ENCODE assay signal across 24 mouse cellular contexts in the genomic region with DNA sequence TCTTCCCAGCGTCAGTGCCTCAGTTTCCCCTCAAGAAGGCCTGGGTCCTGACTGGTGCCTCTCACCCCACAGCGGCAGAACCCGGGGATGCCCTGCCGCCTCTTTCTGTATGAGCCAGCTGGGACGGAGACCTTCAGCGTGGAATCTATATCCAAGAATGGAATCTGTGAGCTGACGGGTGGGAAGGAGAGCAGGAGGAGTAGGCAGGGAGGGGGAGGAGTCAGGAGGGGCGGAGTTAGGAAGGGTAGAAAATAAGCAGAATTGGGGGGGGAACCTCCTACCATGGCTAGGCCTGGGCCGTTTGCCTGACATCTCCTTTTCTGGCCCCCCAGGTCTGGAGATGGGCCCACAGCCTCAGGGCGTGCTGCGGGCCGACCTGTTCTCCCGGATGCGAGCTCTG. TPM values are rescaled to one million over a fixed set of nuclear protein-coding genes. Genes with fewer than 3 reads are reported as not detected.
"Had no signal": no experiment of that assay in that cellular context is flagged by ENCODE, and none has a peak within 500 bp of the region (broad histone marks: within the 10 kb centered on the region; RNA-seq: fewer than 3 reads in every experiment).

No protein-coding gene starts in this region.

- H3K4me3 ChIP-seq: lung, embryonic 15.5 days; midbrain, embryonic 10.5 days; midbrain, embryonic 12.5 days; myocyte; neural tube, embryonic 13.5 days; neural tube, embryonic 15.5 days; stomach, embryonic 15.5 days had no signal

- H3K36me3 ChIP-seq: lung, embryonic 15.5 days; midbrain, embryonic 10.5 days; midbrain, embryonic 12.5 days; neural tube, embryonic 13.5 days; neural tube, embryonic 15.5 days; stomach, embryonic 15.5 days had no signal

- DNase-seq: lung, adult 18-20 months; lung, postnatal 4 days; midbrain, embryonic 14.5 days; retina, postnatal 1 day; right cerebral cortex, adult 18-20 months; thymus, adult 2 months; thymus, postnatal 25 days; thymus, postnatal 4 days had no signal

- H3K27ac ChIP-seq: lung, embryonic 15.5 days; midbrain, embryonic 10.5 days; midbrain, embryonic 12.5 days; neural tube, embryonic 13.5 days; neural tube, embryonic 15.5 days; stomach, embryonic 15.5 days; stomach, postnatal 0 days had no signal

- H3K27me3 ChIP-seq: lung, embryonic 15.5 days; midbrain, embryonic 12.5 days; neural tube, embryonic 13.5 days; neural tube, embryonic 15.5 days; stomach, embryonic 15.5 days had no signal

RNA-seq across cellular contexts. Expression of a gene that starts 4.5 kb away (rescaled TPM):
- total RNA-seq: megakaryocyte, adult 5-6 weeks; megakaryocyte-erythroid progenitor cell, adult 5-6 weeks had no signal
- polyA plus RNA-seq: liver, embryonic 16.5 days; lung, embryonic 15.5 days; lung, postnatal 0 days; midbrain, embryonic 10.5 days; midbrain, embryonic 12.5 days; midbrain, embryonic 14.5 days; midbrain, embryonic 16.5 days; neural tube, embryonic 11.5 days; neural tube, embryonic 13.5 days; spleen, adult 2 months; stomach, postnatal 0 days; urinary bladder, adult 2 months had no signal
